Mouse (Mus musculus): ENCODE measurements around the gene Leprot.

- TF ChIP-seq GATA1 (IDR thresholded peaks at IDR 0.05; ENCODE audit: low read length) = peak; percentile 65
- no peak for TF ChIP-seq TAL1 (IDR thresholded peaks at IDR 0.05; ENCODE audit: low read length)
These were observed 591 bp downstream of the Leprot start for GRCm38 (mm10) chr4:101647976-101648642.

All from erythroblast, embryonic 14.5 days (primary cell).